Mouse (Mus musculus): Measurements from ENCODE around the gene Clnk.

The Clnk gene

GRCm38 (mm10) chr5:38708940-38709581, 167.6 kb downstream of the Clnk start:
- no peak for DNase-seq (ENCODE audit: low spot score)

- no peak for DNase-seq (ENCODE audit: low spot score)
Observed at GRCm38 (mm10) chr5:38707364-38708075, 169.1 kb downstream of the Clnk start.

- peak; percentile 7 for DNase-seq (ENCODE audit: low spot score)
Observed at GRCm38 (mm10) chr5:38702941-38703340, 173.7 kb downstream of the Clnk start.

- peak; percentile 4 for DNase-seq (ENCODE audit: low spot score)
Observed at GRCm38 (mm10) chr5:38702091-38702490, 174.5 kb downstream of the Clnk start.

GRCm38 (mm10) chr5:38698466-38698865, 178.1 kb downstream of the Clnk start:
- DNase-seq (ENCODE audit: low spot score) = no peak

GRCm38 (mm10) chr5:38698046-38698445, 178.6 kb downstream of the Clnk start:
- DNase-seq (ENCODE audit: low spot score) = no peak

- no peak for DNase-seq (ENCODE audit: low spot score)
Observed at GRCm38 (mm10) chr5:38696616-38697375, 179.8 kb downstream of the Clnk start.

GRCm38 (mm10) chr5:38692859-38693258, 183.8 kb downstream of the Clnk start:
- no peak for DNase-seq (ENCODE audit: low spot score)

- no peak for DNase-seq (ENCODE audit: low spot score)
Observed at GRCm38 (mm10) chr5:38689186-38689585, 187.4 kb downstream of the Clnk start.

GRCm38 (mm10) chr5:38687694-38688093, 188.9 kb downstream of the Clnk start:
- no peak for DNase-seq (ENCODE audit: low spot score)

GRCm38 (mm10) chr5:38684164-38684911, 192.3 kb downstream of the Clnk start, which contains the start of gene Zfp518b:
Gene Zfp518b, minus strand, starts transcription at chr5:38684826.
- DNase-seq (ENCODE audit: low spot score) = peak; percentile 90

- no peak for DNase-seq (ENCODE audit: low spot score)
Observed at GRCm38 (mm10) chr5:38658836-38659235, 217.8 kb downstream of the Clnk start.
